Mouse (Mus musculus): ENCODE results near the gene Epp13.
A peak's percentile ranks its signal among the peaks of the same experiment; 100 is the strongest.

- TF ChIP-seq POLR2AphosphoS2 (IDR thresholded peaks at IDR 0.05; ENCODE audit: low read length) (no peak), ZKSCAN1 (IDR thresholded peaks at IDR 0.05; ENCODE audit: low read depth, low read length) (no peak), TAL1 (IDR thresholded peaks at IDR 0.05; ENCODE audit: low read length) (no peak), CHD1 (IDR thresholded peaks at IDR 0.05; ENCODE audit: low read depth, low read length) (no peak), MAX (IDR thresholded peaks at IDR 0.05; ENCODE audit: low read length) (no peak), ZNF384 (IDR thresholded peaks at IDR 0.05; ENCODE audit: low read depth, low read length) (no peak), POLR2A (IDR thresholded peaks at IDR 0.05; ENCODE audit: control insufficient read depth in 1 of 2, insufficient read depth in 1 of 2, low read depth in 1 of 2, low read length in 2 of 2, poor library complexity in 1 of 2) (no peak), USF1 (IDR thresholded peaks at IDR 0.05; ENCODE audit: low read depth, low read length) (no peak), MEF2A (IDR thresholded peaks at IDR 0.05; ENCODE audit: extremely low read depth, insufficient replicate concordance, low read depth, low read length, poor library complexity, severe bottlenecking) (no peak), CTCF (IDR thresholded peaks at IDR 0.05 in 2 of 3, conservative IDR thresholded peaks at IDR 0.05 in 1 of 3; ENCODE audit: control insufficient read depth in 1 of 3, insufficient read depth in 1 of 3, low read depth in 2 of 3, low read length in 3 of 3, poor library complexity in 1 of 3, severe bottlenecking in 1 of 3) (peak; percentile 49 to 67 (median 64)), EP300 (IDR thresholded peaks at IDR 0.05; ENCODE audit: low read depth in 1 of 2, low read length in 2 of 2) (no peak)
These were observed 39.4 kb upstream of the Epp13 start for GRCm38 (mm10) chr7:6213144-6213543.
